Mouse (Mus musculus): ENCODE results near the gene Cggbp1. TPM values are rescaled to one million over a fixed set of nuclear protein-coding genes. Genes with fewer than 3 reads are reported as not detected.

The Cggbp1 gene
- polyA plus RNA-seq, 1 experiment: 39.3 TPM

DNA sequence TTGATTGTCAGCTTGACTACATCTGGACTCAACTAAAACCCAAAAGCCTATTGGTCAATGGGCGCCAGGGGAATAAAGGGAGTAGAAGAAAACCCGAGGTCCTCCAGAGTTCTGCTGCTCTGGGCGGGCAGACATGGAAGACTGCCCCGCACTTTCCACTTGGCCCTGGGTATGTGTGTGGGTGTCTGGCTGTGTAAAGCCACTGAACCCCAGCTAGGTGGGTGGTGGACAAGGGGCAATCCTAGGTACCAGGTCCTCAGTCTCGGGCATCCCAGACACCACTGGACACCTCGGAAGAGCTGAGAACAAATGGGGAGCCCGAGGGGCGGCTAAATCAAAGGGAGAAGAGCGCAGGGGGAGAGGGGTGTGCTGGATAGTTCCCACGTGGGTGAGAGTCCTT, 57.0 kb downstream of the Cggbp1 start:
- Histone ChIP-seq H3K27me3 (ENCODE audit: control insufficient read depth, insufficient read depth, low read length) (no peaks in the 10 kb centered on the region), H3K27ac (ENCODE audit: insufficient read depth, low read length) (no peak overlapping the region), H3K4me3 (replicated peaks; ENCODE audit: insufficient read depth, low read depth, low read length) (no peak overlapping the region), H3K4me1 (ENCODE audit: control insufficient read depth, insufficient read depth, low read length) (no peaks in the 10 kb centered on the region)
- no peak for DNase-seq
- TF ChIP-seq CTCF (IDR thresholded peaks at IDR 0.05; ENCODE audit: borderline replicate concordance, insufficient read depth, low read depth, low read length) (no peak), POLR2A (IDR thresholded peaks at IDR 0.05; ENCODE audit: borderline replicate concordance, insufficient read depth, low read length) (no peak)
- 82% methylated on average over 10 of the region's 10 CpGs for WGBS

Other genes starting within 250 kb of the Cggbp1 start
- 0.03 TPM in 2 replicates for gene Csnka2ip, start 249.6 kb upstream of the Cggbp1 start, polyA plus RNA-seq (2012; rRNA removed)
- gene 4930453N24Rik, start 80.8 kb upstream of the Cggbp1 start, polyA plus RNA-seq (2012; rRNA removed): 17.0 and 18.3 TPM in 2 replicates
- 10.3 and 10.4 TPM in 2 replicates for gene Zfp654, start 344 bp upstream of the Cggbp1 start, polyA plus RNA-seq (2012; rRNA removed)